Mouse (Mus musculus) forebrain, postnatal 0 days (tissue): Measurements from ENCODE around the gene Hist1h2bh. TPM values are rescaled to one million over a fixed set of nuclear protein-coding genes. Genes with fewer than 3 reads are reported as not detected.
A peak's percentile ranks its signal among the peaks of the same experiment; 100 is the strongest.

Source experiments
- ATAC-seq: fragments of 200-750 bp; cut with Nextera tagmentation; 2 replicates; pipeline ENCODE4 v1.8.0; 2017; ENCODE audit warnings: mild to moderate bottlenecking, moderate library complexity
- DNase-seq: peaks from one replicate; pipeline ENCODE4 v3.0.0-alpha.2; 2015
- H3K27ac ChIP-seq: fragments of 300-500 bp; sonication (generic); 2 replicates; pipeline ENCODE4 v1.5.1; 2014; ENCODE audit warnings: low read depth, mild to moderate bottlenecking, antibody characterized with exemption, low read length, moderate library complexity, mixed read lengths
- H3K27me3 ChIP-seq: fragments of 300-500 bp; sonication (generic); 2 replicates; pipeline ENCODE4 v1.6.1; 2014; ENCODE audit warnings: mild to moderate bottlenecking, low read length, mixed read lengths; ENCODE audit not compliant: insufficient read depth
- H3K36me3 ChIP-seq: fragments of 300-500 bp; sonication (generic); 2 replicates; pipeline ENCODE4 v1.6.1; 2014; ENCODE audit warnings: mild to moderate bottlenecking, moderate library complexity; ENCODE audit not compliant: insufficient read depth
- H3K4me1 ChIP-seq: fragments of 300-500 bp; sonication (generic); 2 replicates; pipeline ENCODE4 v1.6.1; 2014; ENCODE audit warnings: antibody characterized with exemption; ENCODE audit not compliant: insufficient read depth
- H3K4me2 ChIP-seq: fragments of 300-500 bp; sonication (generic); 2 replicates; pipeline ENCODE4 v1.6.1; 2014; ENCODE audit warnings: low read depth, mild to moderate bottlenecking, moderate library complexity
- H3K4me3 ChIP-seq: fragments of 300-500 bp; sonication (generic); 2 replicates; pipeline ENCODE4 v1.5.1; 2014; ENCODE audit warnings: low read depth, low read length, mixed read lengths
- H3K9ac ChIP-seq: fragments of 300-500 bp; sonication (generic); 2 replicates; pipeline ENCODE4 v1.6.1; 2014; ENCODE audit warnings: mild to moderate bottlenecking
- H3K9me3 ChIP-seq: fragments of 300-500 bp; sonication (generic); 2 replicates; pipeline ENCODE4 v1.6.1; 2016; ENCODE audit warnings: low read length
- CTCF ChIP-seq: sonication (generic); IDR thresholded peaks from 2 replicates; pipeline ENCODE4 v1.5.1; 2016; ENCODE audit warnings: antibody characterized with exemption, control low read depth, low read depth
- WGBS: fragments of 180-500 bp; shearing (Covaris S2); extraction: QIAGEN DNeasy Blood & Tissue Kit; methylation state at CpG from one replicate; pipeline ENCODE4 v1.1.7; 2014; 5-methylcytosine and 5-hydroxymethylcytosine counted together
- polyA plus RNA-seq: library from polyadenylated mRNA; unstranded; fragments of >200 nt; fragmentation: Nextera tagmentation; extraction: Ambion mirVana; gene quantifications from 2 replicates; pipeline ENCODE4 v1.2.1, GENCODE M21; 2015
- total RNA-seq: library from RNA; depleted of rRNA; stranded (reverse); fragments of >200 nt; gene quantifications from 2 replicates; pipeline ENCODE4 v1.2.3, GENCODE M21; 2014

Hist1h2bh gene
- total and polyA plus RNA-seq, 2 experiments from 2014 or later = 0.17 to 12.5 TPM

GRCm38 (mm10) chr13:23502916-23503315 lies 40.3 kb downstream of the Hist1h2bh start:
- no peak overlapping the region for H3K27ac ChIP-seq
- H3K9ac ChIP-seq = no peak overlapping the region
- ATAC-seq (no peak), DNase-seq (no peak)
- no peak overlapping the region for H3K4me3 ChIP-seq
- H3K4me1 ChIP-seq = no peaks in the 10 kb centered on the region; the same call in 1 of the 2 replicates
- WGBS = 51% methylated on average over 4 of the region's 4 CpGs
- no peak for TF ChIP-seq CTCF
- peaks cover 11% of the 10 kb centered on the region; the same call in 1 of the 2 replicates for H3K27me3 ChIP-seq
- H3K9me3 ChIP-seq = no peaks in the 10 kb centered on the region
- H3K36me3 ChIP-seq = no peaks in the 10 kb centered on the region
- no peak overlapping the region for H3K4me2 ChIP-seq

GRCm38 (mm10) chr13:23502031-23502567 lies 41.1 kb downstream of the Hist1h2bh start:
- H3K4me3 ChIP-seq = no peak overlapping the region
- H3K36me3 ChIP-seq = no peaks in the 10 kb centered on the region
- no peaks in the 10 kb centered on the region for H3K9me3 ChIP-seq
- 0 out of 2 replicates have a peak overlapping the region, but pooled peaks have one; percentile 4 for H3K4me2 ChIP-seq
- WGBS = 33% methylated on average over 9 of the region's 9 CpGs
- DNase-seq = no peak
- no peak overlapping the region for H3K27ac ChIP-seq
- no peaks in the 10 kb centered on the region; the same call in 1 of the 2 replicates for H3K4me1 ChIP-seq
- no peak for ATAC-seq
- H3K9ac ChIP-seq = no peak overlapping the region
- H3K27me3 ChIP-seq = peaks cover 11% of the 10 kb centered on the region; the same call in 1 of the 2 replicates
- TF ChIP-seq CTCF = no peak

- no peaks in the 10 kb centered on the region for H3K9me3 ChIP-seq
- ATAC-seq (no peak), DNase-seq (no peak)
- H3K27me3 ChIP-seq = peaks cover 11% of the 10 kb centered on the region; the same call in 1 of the 2 replicates
- H3K36me3 ChIP-seq = no peaks in the 10 kb centered on the region
- H3K4me1 ChIP-seq = no peaks in the 10 kb centered on the region; the same call in 1 of the 2 replicates
- H3K27ac ChIP-seq = no peak overlapping the region
- no peak overlapping the region for H3K4me3 ChIP-seq
- H3K4me2 ChIP-seq = 0 out of 2 replicates have a peak overlapping the region, but pooled peaks have one; percentile 4
- no peak for TF ChIP-seq CTCF
- WGBS = 22% methylated on average over 5 of the region's 5 CpGs
- H3K9ac ChIP-seq = no peak overlapping the region
These were observed 41.7 kb downstream of the Hist1h2bh start for GRCm38 (mm10) chr13:23501511-23501910.

- ATAC-seq = peak; percentile 51; the same call in 1 of the 2 replicates
- no peaks in the 10 kb centered on the region; the same call in 1 of the 2 replicates for H3K4me1 ChIP-seq
- H3K27me3 ChIP-seq = peaks cover 11% of the 10 kb centered on the region; the same call in 1 of the 2 replicates
- H3K9me3 ChIP-seq = no peaks in the 10 kb centered on the region
- no peak overlapping the region for H3K4me2 ChIP-seq
- no peak overlapping the region for H3K4me3 ChIP-seq
- H3K9ac ChIP-seq = no peak overlapping the region
- H3K27ac ChIP-seq = no peak overlapping the region
- WGBS = 3% methylated on average over 17 of the region's 17 CpGs
- peak; percentile 72 for DNase-seq
- no peaks in the 10 kb centered on the region for H3K36me3 ChIP-seq
- no peak for TF ChIP-seq CTCF
These were observed 42.6 kb downstream of the Hist1h2bh start for GRCm38 (mm10) chr13:23500424-23501200.

- WGBS = 22% methylated on average over 7 of the region's 7 CpGs
- no peak overlapping the region for H3K4me3 ChIP-seq
- H3K4me1 ChIP-seq = no peaks in the 10 kb centered on the region
- DNase-seq = no peak
- peaks cover 11% of the 10 kb centered on the region; the same call in 1 of the 2 replicates for H3K27me3 ChIP-seq
- no peaks in the 10 kb centered on the region for H3K9me3 ChIP-seq
- no peak for ATAC-seq
- no peak overlapping the region for H3K4me2 ChIP-seq
- no peak for TF ChIP-seq CTCF
- H3K9ac ChIP-seq = no peak overlapping the region
- no peaks in the 10 kb centered on the region for H3K36me3 ChIP-seq
- H3K27ac ChIP-seq = no peak overlapping the region
These were observed 43.2 kb downstream of the Hist1h2bh start for GRCm38 (mm10) chr13:23499943-23500342.

GRCm38 (mm10) chr13:23498653-23499052 lies 44.5 kb downstream of the Hist1h2bh start:
- Histone ChIP-seq H3K27me3 (peaks cover 11% of the 10 kb centered on the region; the same call in 1 of the 2 replicates), H3K9me3 (no peaks in the 10 kb centered on the region), H3K36me3 (no peaks in the 10 kb centered on the region), H3K4me1 (no peaks in the 10 kb centered on the region), H3K4me3 (peak overlapping the region; percentile 18), H3K4me2 (peak overlapping the region; percentile 45), H3K27ac (no peak overlapping the region), H3K9ac (no peak overlapping the region)
- ATAC-seq = no peak
- no peak for TF ChIP-seq CTCF
- WGBS = 6% methylated on average over 10 of the region's 10 CpGs
- no peak for DNase-seq
